Mouse (Mus musculus) kidney, adult 18-20 months (tissue): ENCODE data around the gene Coq6.
"Not testable (repeated sequence)": the region's sequence is repeated elsewhere in the genome, so short reads cannot be mapped to it uniquely, and the experiment has no call there.

Source experiments
- DNase-seq: peaks from one replicate; pipeline ENCODE4 v3.0.0; 2021

Gene Coq6

DNA sequence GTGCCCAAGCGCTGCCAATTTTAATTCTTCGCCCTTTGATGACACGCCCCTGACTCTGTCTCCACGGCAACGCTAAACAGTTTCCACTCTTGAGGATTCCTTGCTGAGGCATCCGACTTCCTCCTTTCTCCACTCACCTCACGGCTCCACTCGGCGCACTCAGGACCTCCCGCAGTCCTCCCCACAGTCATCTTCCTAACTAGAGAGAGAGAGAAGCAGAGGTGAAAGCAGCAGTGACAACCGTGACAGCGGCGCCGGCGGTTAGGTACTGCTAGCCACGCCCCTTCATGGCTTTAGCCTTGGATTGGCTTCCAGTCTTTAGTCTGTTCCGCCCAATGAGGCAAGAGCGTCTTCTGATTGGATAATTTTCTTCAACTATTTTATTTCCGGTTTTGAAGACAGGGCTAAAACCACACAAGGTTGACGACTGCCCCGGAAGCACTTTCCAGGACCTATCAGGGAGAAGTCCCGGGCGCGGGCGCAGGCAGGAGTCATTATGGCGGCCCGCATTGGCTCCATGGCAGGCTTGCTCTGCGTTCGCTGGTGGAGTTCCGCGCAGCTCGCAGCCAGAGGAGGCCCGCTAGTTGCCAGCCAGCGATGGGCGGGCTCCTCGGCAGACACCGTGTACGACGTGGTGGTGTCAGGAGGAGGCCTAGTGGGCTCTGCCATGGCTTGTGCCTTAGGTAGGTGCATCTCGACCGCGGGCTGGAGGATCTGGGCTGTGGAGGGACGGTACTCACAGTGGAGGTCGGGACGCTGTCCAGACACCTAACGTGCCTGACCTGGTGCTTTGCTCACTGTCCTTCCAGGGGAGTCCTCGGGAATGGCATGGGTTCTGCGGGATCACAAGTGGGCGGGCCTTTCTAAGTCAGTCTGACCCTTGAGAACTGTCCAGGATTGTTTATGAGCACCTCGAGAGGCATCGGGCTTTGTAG lies at the start of gene Coq6, which contains the start of gene Fam161b:
Gene Coq6 (plus strand): TSS at position 103 of the 935 bp plus-strand sequence.
Gene Fam161b (minus strand): TSS at position 279 of the 935 bp plus-strand sequence.
- peak; percentile 93 for DNase-seq

DNA sequence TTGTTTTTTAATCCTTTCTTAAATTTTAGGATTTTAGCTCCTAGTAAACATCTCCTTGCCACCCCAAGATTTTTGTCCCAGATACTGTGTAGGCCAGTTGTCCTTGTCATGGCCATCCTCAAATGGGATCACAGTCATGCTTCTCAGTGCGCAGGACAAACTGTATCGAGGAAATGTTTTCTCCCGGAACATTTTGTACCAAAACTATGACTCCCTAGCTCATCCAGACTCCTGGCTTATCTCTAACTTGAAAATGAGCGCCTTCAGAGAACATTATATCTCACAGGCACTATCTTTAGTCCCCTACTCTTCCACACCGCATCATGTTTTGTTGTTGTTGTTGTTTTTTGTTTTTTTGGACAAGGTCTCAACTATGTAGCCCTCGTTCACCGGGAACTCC lies 45.5 kb upstream of the Coq6 start:
- no peak for DNase-seq

DNA sequence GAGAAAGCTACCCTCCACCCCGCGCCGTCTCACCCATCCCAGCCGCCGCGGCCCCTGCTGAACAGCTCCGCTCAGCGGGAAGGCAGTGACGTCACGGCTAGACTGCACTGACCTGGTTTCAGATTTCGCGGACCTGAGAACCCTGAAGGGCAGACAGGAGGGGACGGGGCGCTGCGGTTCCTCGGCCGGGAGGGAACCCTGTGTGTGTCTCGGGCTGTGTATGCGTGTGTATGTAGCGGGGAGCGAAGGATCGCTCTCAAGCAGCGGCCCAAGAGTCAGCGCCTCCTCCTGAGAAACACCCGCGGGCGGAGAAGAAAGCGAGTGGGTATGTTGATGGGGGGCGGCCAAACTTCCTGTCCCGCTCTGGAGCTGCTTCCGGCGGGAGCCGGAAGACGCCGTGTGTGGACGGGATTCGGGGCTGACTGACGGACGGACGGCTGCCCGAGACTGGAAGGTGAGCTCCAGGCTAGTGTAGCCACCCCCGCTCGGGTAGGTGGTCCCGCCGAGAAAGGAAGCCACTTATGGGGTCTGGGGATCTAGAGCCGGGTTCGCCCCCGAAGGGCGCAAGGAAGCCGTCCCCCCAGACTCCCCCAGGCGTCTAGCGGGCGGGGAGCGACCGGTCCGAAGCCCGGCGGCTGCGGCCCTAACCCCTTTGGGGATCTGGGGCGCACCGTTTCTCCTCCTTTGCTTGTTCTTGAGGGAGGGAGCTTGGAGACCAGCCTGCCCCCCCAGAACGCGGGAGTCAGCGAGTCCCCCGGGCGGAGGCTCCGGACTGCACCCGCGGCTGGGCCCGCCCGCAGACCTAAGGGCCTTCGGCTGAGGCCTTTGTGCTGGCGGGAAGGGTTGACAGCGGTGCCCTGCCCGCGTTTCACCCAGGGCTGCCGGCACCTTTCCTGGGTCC lies 44.5 kb upstream of the Coq6 start, which contains the start of gene Zfp410:
Gene Zfp410 (plus strand): TSS at position 132 of the 901 bp plus-strand sequence.
- peak; percentile 92 for DNase-seq

DNA sequence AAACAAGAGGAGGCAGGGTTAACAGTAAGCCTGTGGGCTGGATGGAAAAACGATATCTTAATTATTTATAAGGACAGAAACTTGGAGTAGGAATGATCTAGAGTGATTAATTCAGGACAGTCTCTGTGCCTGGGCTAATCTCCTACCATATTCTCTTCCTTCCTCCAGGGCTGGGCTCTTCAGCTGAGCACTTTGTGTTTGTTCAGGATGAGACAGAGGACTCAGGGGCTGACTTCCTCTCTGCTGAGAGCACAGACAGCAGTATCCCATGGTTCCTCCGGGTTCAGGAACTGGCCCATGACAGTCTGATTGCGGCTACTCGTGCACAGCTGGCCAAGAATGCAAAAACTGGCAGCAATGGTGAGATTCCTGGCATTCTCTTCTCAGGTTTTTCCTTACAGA lies 34.3 kb upstream of the Coq6 start:
- DNase-seq, result no peak

DNA sequence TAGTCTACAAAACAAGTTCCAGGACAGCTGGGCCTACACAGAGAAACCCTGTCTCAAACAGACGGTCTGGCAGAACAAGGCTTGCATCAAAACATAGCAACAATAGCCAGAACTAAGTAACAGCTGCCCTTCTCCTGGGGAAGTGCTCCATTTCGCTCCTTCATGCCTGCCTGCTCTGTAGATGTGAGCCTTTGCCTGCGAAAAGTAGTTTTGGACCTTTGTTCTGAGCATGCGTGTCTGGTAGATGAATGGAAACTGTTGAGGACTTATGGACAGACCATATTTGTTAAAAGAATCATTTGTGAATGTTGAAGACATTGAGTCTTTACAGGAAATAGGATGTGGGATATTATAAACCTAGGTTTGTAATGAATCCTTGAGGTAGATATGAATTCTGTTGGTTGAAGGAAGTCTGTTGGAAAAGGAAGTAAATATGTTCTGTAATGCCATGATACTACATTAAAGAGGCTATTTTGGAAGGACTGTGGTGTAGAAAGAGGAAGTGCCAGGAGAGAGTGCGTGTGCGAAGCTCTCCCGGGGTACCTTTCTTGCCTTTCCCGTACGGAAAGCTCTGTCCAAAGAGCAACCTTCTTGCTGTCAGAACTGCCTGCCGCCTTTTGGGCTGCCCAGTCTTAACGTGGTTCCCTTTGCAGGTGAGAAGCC lies 24.4 kb upstream of the Coq6 start:
- DNase-seq, result no peak

DNA sequence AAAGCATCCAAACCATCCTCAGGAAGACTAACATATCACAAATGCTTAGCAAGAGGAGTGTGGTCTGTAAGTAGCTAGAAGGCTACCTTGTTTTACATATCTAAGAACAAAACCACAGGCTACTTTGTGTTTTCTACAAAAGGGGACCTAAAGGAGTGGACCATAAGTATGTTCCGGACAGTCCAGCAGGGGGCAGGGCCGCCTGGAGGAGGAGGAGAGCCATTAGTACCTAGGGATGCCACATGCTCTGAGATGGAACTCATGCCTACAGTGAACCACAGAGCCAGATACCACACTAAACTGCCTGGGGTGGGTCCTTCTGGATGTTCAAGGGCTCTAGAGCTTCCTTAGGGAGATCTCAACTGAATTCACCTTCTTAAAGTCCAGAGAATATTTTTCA lies 14.3 kb upstream of the Coq6 start:
- DNase-seq, result peak; percentile 51

DNA sequence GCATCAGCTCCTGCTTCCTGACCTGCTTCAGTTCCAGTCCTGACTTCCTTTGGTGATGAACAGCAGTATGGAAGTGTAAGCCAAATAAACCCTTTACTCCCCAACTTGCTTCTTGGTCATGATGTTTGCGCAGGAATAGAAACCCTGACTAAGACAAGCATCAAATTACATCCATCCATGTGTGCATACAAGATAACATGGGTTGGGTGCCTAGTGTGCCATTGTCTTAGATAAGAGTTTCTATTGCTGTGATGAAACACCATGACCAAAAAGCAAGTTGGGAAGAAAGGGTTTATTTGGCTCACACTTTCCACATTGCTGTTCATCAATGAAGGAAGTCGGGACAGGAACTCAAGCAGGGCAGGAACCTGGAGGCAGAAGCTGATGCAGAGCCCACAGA lies 2.8 kb upstream of the Coq6 start:
- DNase-seq, result not testable (repeated sequence)

DNA sequence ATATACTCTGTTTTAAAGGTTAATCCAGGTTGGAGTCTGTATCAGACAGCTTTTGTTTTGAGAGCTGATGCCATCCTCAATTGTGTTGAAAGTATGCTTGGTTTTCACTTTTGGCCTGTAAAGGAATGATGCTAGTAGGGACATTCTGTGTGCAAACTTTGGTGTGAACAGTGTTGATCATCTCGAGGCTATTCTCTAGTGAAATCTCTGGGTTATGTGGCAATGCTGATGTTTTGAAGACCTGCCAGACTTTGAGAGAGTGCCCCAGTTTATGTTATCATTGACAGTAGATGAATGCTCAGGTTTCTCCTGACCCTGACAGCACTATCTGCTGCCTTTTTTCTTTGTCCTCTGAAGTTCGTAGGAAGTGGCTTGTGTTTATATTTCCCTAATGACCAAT lies 1.4 kb downstream of the Coq6 start:
- no peak for DNase-seq

DNA sequence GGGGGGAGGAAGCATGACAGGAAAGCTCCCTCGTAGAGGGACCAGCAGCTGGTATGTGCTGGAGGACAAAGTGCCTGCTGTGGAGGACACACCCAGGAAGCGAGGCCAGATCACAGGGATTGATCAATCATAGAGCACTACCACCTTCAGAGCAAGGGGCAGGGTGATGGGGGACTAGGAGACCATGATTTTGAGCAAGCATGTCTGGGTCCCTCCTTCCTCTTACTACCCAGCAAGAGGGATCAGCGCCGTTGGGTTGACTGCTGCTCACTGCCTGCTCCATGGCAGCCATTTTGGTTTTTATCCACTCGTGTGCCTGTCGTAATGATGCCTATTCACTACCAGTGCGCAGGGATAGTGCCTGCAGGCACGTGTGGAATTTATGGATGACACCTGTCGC lies 2.8 kb downstream of the Coq6 start:
- no peak for DNase-seq

DNA sequence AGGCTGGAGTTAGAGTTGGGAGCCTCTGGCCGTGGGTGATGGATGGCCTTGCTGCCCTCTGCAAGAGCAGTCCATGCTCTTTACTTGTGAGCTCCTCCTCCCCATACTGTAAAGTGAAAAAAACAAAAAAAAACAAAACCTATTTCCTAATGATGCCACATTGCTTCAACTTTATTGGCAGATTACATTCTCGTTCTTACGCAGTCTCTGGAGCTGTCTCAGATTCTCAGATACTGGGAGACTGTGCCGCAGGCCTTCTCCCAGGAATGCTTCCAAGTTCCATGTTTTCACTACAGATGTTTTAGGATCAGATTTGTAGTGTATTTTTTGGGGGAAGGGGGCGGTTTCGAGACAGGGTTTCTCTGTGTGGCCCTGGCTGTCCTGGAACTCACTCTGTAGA lies 3.7 kb downstream of the Coq6 start:
- DNase-seq, result no peak

DNA sequence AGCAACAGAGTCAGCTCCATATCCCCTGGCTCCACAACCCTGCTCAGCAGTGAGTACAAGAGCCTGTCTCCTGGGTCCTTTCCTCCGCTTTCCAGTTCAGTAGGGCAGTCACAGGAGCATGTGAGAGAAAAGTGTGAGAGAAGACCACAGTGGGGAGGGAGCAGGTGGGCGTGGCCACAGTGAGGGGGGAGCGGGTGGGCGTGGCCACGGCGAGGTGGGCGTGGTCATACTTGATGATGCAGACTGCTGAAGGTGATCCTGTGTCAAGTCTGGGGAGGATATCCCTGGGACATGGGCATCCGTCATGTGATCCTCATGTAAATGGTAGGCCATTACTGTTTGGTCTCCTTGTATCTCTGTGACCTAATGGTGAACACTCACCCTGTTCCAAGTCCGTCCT lies 5.5 kb downstream of the Coq6 start:
- DNase-seq, result no peak

DNA sequence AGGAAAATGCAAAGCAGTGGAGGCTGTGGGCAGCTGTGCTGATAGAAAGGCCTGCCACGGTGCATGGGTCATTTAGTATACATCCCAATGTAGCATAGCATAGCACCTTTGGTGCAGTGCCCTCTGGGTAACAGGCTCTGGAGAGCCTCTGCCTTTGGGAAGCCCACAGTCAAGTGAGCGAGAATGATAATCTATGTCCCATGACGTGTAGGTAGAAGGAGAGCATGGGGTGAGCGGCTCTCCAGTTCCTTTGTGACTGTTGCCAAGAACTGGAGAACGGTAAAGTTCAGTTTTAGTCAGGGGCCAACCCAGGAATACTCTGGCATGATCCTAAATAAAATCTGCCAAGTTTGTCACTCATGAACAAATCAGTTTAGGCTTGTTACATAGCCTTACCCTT lies 10.2 kb downstream of the Coq6 start:
- no peak for DNase-seq

DNA sequence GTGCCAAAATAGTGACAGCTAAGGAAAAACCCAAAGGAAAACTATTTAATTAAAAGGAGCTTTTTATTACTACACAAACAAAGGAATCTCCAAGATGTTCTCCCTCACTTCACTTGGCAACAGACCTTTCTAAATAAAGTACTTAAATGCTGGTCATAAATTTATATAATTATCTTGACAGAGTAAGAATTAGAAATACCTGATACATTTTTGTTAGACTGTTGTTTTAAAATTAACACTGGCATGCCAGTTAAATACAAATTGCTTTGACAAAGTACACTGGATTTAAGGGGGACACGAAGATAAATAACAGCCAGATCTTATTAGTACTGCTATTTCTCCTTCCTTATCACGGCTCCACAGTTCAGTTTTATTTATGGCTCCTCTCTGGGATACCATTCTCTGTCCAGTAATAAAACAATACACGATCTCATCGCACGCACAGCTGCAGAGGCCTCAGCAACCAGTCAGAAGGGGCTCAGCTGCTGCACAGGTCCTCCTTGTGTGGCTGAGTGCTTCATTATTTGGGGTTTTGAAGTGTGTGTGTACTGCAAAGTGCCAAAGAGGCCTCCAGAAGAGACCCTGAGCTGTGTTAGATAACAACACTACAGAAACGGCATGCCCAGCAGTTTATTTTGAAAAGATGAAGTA lies 12.5 kb downstream of the Coq6 start:
- DNase-seq, result no peak

DNA sequence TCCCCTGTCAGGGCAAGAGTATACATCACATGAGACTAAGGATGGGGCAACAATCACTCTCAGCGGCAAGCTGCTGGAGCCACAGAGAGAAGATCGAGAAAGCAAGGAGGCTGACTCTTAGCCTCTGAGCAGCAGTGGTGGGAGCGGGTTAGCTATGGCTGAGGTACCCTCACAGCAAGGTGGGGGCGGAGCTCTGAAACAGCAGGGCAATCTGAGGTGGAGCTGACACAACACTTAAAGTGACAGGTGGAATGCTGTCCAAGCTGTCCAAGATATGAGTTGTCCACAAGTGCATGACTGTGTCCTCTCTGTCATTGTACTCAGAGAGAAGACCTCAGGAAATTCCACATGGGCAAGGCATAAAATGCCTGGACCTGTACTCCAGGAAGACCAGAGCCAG lies 20.9 kb downstream of the Coq6 start:
- no peak for DNase-seq

DNA sequence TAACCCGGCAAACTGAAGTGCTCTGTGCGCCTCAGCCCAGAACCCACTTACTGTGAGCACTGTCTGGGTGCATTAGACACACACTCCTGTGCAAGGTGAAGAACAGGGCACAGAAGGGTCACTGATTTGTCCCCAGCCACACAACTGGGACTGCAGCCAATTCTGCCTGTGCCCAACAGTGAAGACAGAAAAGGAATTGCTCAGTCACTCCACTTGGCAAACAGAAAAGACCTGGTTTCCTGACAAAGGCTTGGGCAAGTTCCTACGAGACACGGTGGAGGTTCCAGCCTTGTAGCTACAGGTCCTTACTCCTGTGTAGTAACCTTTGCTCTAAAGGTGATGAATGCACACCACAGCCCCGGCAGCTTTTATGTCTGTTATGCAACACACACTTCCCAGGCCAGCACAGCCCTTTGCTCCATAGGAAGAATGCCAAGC lies 23.2 kb downstream of the Coq6 start:
- DNase-seq, result peak; percentile 74

DNA sequence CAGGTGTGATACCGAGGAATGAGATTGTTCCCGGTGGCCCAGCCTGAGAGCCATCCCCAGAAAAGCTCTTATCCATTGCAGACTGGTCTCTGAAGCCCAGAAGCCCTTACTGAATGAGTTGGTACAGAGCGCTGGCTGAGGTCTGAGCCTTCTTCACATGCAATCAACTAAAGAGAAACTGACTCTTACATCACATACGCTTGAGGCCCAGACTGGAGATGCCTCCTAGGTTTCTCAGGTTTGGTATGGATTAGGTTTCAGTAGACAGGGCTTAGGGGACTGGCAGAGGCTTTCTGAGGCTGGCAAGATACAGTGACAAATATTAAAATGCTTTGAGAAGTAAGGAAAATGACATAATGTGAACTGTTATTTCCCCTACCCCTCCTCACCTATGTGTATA lies 24.0 kb downstream of the Coq6 start:
- no peak for DNase-seq

DNA sequence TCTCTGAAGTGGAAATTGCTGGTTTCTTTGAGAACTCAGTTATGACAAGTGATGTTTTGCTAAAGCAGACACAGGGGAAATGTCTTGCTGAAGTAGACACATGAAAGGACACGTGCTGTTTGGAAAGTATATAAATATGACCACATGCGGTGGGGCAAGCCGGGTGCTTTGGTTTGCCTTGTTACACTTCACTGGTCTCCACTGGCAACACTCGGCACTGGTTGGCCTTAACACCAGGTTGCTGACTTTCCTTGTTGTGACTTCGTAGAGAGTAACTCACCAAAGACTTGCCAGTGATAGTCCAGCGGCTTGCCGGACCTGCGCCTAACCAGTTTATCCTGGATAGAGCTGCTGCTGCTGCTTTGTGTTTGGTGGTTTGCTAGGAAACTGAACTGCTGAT lies 26.6 kb downstream of the Coq6 start:
- DNase-seq, result peak; percentile 55

DNA sequence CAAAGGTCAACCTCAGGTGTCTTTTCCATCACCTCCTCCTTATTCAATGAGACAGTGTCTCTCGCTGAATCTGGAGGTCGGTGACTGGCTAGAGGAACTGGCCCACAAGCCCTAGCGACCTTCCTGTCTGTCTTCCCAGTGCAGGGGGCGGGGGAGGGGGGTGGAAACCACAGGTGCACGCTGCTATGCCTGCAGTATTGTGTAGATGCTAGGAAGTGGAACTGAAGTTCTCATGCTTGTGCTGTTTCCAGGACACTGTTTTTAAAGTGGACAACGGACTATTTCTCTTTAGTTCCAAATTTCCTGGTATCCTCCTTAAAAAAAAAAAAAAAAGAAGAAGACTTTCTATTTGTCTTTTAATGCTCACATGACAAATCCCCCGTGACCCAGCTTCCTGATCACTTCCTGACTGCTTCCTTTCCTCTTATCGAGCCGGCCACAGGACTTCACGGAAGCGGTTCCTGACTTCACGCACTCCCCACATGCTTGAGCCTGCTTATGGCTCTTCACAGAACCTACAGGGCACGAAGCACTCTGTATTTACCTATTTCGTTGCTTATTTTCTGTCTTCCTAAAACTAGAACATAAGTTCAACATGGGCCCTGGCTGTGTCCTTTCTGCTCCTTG lies 27.4 kb downstream of the Coq6 start:
- no peak for DNase-seq

DNA sequence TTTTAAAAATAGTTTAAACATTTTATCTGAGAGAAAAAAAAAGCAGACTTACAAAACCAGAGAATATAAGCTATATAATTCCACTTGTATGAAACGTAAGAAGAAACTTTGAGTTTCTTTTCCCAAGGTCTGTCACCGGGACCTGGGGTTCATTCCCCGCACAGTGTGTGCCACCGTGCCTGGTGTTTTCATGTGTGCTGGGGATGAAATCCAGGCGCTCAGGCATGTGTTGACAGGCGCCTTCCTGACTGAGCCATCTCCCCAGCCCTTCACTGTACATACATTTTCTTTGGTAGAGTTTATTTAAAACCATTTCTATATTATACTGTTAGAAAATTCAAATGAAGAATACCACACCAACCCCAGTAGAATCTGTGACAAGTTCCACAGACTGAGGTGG lies 28.9 kb downstream of the Coq6 start:
- DNase-seq, result no peak

DNA sequence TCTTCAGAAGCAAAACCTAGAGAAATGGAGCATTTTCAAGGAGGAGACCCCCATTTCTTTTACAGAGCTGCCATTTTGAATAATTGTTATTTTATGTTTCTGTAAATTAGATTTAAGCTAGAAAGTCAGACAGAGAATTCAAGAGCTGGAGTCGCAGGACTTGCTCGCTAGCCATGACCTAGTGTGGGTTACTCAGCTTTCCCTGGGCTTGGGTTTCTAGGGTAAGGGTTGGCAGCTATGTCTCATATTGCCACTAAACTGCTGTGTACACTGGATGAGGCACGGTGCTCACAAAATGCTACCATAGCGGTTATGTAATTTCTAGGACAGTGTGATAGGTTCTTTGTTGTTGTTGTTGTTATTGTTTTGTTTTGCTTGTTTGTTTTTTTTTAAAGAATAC lies 31.2 kb downstream of the Coq6 start:
- no peak for DNase-seq

DNA sequence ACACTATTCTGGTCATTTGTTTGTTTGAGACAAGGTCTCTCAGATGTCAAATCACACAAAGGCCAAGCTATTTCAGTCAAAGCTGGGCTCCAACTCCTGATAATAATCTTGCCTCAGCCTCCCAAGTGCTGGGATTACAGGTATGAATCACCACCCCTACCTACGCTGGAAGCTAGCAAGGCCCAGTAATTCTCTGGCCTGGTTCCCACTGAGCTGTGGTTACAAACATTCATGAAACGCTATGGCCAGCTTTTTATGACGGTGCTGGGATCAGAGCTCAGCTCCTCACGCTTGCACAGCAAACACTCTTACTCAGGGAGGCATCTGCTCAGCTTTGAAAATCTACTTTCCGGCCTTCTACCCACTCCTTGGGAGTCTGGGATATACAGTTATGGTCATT lies 32.4 kb downstream of the Coq6 start:
- no peak for DNase-seq
